Mouse (Mus musculus) midbrain, embryonic 16.5 days (tissue): ENCODE measurements around the gene Gm20388. TPM values are rescaled to one million over a fixed set of nuclear protein-coding genes. Genes with fewer than 3 reads are reported as not detected.
"Not testable (repeated sequence)": the region's sequence is repeated elsewhere in the genome, so short reads cannot be mapped to it uniquely, and the experiment has no call there.

Source experiments
- ATAC-seq: fragments of 200-750 bp; cut with Nextera tagmentation; 2 replicates; pipeline ENCODE4 v1.8.0; 2017; ENCODE audit warnings: moderate TSS enrichment
- H3K27ac ChIP-seq: fragments of 300-500 bp; sonication (generic); 2 replicates; pipeline ENCODE4 v1.5.1; 2014; ENCODE audit warnings: mild to moderate bottlenecking, low read length, mixed read lengths
- H3K27me3 ChIP-seq: fragments of 300-500 bp; sonication (generic); 2 replicates; pipeline ENCODE4 v1.6.1; 2014; ENCODE audit warnings: low read depth, low read length, mixed read lengths; ENCODE audit not compliant: control insufficient read depth, insufficient read depth
- H3K36me3 ChIP-seq: fragments of 300-500 bp; sonication (generic); 2 replicates; pipeline ENCODE4 v1.6.1; 2014; ENCODE audit warnings: mild to moderate bottlenecking, low read length, moderate library complexity, mixed read lengths; ENCODE audit not compliant: control insufficient read depth, insufficient read depth
- H3K4me1 ChIP-seq: fragments of 300-500 bp; sonication (generic); 2 replicates; pipeline ENCODE4 v1.6.1; 2014; ENCODE audit warnings: mild to moderate bottlenecking, low read length, mixed read lengths; ENCODE audit not compliant: control insufficient read depth, insufficient read depth
- H3K4me2 ChIP-seq: fragments of 300-500 bp; sonication (generic); 2 replicates; pipeline ENCODE4 v1.6.1; 2014; ENCODE audit warnings: mild to moderate bottlenecking, low read length, mixed read lengths
- H3K4me3 ChIP-seq: fragments of 300-500 bp; sonication (generic); 2 replicates; pipeline ENCODE4 v1.5.1; 2014; ENCODE audit warnings: low read depth, mild to moderate bottlenecking, low read length, moderate library complexity, mixed read lengths
- H3K9ac ChIP-seq: fragments of 300-500 bp; sonication (generic); 2 replicates; pipeline ENCODE4 v1.6.1; 2014; ENCODE audit warnings: low read depth, low read length, mixed read lengths
- H3K9me3 ChIP-seq: fragments of 300-500 bp; sonication (generic); replicated peaks from 2 replicates; pipeline ENCODE4 v1.6.1; 2014; ENCODE audit warnings: mild to moderate bottlenecking, low read length, mixed read lengths; ENCODE audit not compliant: control insufficient read depth, poor library complexity, severe bottlenecking
- WGBS: fragments of 180-500 bp; shearing (Covaris S2); extraction: QIAGEN DNeasy Blood & Tissue Kit; methylation state at CpG from one replicate; pipeline ENCODE4 v1.1.7; 2014; 5-methylcytosine and 5-hydroxymethylcytosine counted together
- polyA plus RNA-seq: library from polyadenylated mRNA; unstranded; fragments of >200 nt; fragmentation: Nextera tagmentation; extraction: Ambion mirVana; gene quantifications from 2 replicates; pipeline ENCODE4 v1.2.1, GENCODE M21; 2015

Gm20388 gene
- polyA plus RNA-seq, 1 experiment from 2014 or later = 7.5 TPM

DNA sequence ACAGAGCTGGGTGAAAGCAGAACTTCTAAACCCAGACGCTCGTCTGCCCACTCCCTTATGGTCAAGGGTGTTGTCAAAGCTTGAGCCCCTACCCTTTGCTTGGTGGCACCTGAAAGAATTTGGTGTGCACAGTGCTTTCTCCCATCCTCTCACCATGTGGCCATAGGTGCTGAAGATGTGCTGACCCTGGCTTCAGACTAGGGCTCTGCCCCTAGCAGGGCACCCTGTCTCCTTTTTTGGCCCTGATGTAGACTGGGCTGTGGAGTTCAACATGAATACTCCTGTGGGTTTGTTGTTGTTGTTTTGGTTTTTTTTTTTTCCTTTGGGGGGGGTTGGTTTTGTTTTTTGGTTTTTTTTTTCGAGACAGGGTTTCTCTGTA lies 3512.1 kb downstream of the Gm20388 start:
- Histone ChIP-seq H3K4me2 (no peak overlapping the region), H3K27ac (peak overlapping the region; percentile 23; the same call in 1 of the 2 replicates), H3K4me3 (no peak overlapping the region), H3K4me1 (peaks cover 9% of the 10 kb centered on the region; the same call in 1 of the 2 replicates), H3K9me3 (peaks cover 6% of the 10 kb centered on the region), H3K9ac (no peak overlapping the region), H3K27me3 (no peaks in the 10 kb centered on the region), H3K36me3 (peaks cover 29% of the 10 kb centered on the region)
- 15% methylated on average over 3 of the region's 3 CpGs for WGBS
- ATAC-seq = peak; percentile 34

DNA sequence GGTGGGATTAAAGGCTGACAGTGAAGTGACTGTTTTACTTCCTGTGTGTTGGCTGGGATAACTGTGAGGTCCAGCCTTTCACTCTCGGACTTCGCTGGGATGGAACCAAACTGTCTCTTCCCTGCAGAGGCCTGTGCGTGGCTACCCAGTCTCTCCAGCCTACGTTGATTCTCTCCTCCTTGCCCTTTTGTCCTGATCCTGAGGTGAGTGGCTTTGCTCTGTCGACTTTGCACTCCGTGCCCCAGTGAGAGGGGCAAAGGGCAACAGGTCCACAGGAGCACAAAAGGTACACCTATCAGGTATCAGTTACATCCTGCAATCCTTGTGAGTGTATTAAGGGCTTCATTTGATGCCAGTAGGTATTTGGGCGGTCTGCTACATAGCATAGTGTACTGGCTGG lies 3512.8 kb downstream of the Gm20388 start, which contains the start of gene Def8:
Gene Def8 (plus strand): TSS at position 87 of the 400 bp plus-strand sequence.
- Histone ChIP-seq H3K36me3 (peaks cover 24% of the 10 kb centered on the region), H3K4me3 (no peak within 1 kb of the TSS), H3K9me3 (peaks cover 12% of the 10 kb centered on the region), H3K27ac (peak within 1 kb of the TSS; percentile 23; the same call in 1 of the 2 replicates), H3K9ac (no peak within 1 kb of the TSS), H3K4me2 (peak within 1 kb of the TSS; percentile 32; the same call in 1 of the 2 replicates), H3K27me3 (no peaks in the 10 kb centered on the region), H3K4me1 (peaks cover 5% of the 10 kb centered on the region; the same call in 1 of the 2 replicates)
- no peak for ATAC-seq
- WGBS = 71% methylated on average over 7 of the region's 7 CpGs

DNA sequence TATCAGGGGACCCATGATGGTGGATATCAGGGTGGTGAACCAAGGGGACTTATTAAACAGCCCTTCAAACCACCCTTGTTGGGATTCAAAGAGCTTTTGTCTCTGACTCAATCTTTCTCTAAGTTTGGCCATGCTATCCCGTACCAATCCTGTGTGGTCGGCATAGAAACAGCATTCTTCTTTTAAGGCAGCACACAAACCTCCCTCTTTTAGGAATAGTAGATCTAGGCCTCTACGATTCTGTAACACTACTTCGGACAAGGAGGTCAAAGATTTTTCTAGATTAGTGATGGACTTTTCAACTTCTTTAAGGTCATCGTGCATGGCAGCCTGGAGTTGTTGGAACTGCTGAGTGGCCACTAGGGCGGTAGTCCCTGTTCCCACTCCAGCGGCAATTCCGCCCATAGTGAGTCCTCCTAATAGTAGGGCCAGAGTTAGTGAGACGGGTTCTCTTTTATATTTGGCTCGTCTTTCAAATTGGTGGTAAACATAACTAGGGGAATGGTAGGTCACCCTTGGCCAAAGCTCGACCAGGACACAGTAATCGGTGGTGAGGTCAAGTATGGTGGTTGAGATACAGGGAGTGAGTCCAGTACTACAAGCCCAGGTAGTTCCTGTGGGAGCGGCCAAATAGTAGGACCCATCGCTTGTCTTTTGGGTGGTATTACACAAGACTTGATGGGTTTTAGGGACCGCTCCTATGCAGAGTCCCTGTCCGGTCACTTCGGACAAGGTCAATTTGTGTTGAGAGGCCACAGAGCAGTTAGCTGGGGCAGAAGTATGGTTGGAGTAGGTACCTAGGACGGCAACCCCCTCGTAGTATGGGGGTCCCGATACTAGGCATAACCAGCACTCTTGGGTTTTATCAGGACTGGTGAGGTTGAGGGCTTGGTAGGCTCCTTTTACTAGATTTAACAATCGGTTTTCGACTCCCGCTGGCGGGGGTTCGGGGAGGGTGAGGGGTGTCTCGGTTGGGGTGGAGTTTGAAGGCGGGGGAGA lies 3516.2 kb downstream of the Gm20388 start:
- Histone ChIP-seq H3K4me3 (no peak overlapping the region), H3K4me1 (peaks cover 5% of the 10 kb centered on the region; the same call in 1 of the 2 replicates), H3K9ac (no peak overlapping the region), H3K27me3 (no peaks in the 10 kb centered on the region), H3K36me3 (no peaks in the 10 kb centered on the region; the same call in 1 of the 2 replicates), H3K27ac (no peak overlapping the region), H3K9me3 (peaks cover 21% of the 10 kb centered on the region), H3K4me2 (no peak overlapping the region)
- WGBS = 97% methylated on average over 27 of the region's 27 CpGs
- ATAC-seq = no peak

DNA sequence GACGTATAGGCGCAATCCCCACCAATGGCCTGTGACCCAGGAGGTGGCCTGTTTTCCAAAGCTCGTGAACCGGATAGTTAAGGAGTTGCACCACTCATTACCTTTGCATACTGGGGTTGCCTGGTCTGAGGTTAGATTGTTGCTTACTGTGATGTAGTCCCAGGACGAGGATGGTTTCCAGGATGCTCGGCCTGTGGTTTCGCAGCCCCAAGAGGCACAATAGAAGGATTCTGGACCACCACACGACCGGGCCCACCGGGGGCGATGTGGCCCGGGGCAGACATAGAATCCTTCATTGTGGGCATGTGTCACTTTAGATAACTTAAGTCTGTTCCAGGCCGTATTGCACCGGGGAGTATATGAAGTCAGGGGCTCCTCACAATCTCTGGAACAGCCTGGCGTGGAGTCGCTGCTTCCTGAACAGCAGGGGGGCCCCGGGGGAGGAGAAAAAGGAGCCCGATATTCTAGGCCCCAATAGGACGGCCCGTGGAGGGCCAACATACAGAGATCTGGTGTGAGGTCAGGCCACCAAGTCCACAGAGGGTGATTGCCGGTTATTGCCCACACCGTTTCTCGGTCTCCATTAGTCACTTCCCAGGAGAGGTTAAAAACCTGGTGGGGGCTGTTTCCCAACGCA lies 3517.1 kb downstream of the Gm20388 start:
- no peak for ATAC-seq
- peaks cover 21% of the 10 kb centered on the region for H3K9me3 ChIP-seq
- no peak overlapping the region for H3K4me3 ChIP-seq
- no peak overlapping the region for H3K4me2 ChIP-seq
- no peaks in the 10 kb centered on the region; the same call in 1 of the 2 replicates for H3K36me3 ChIP-seq
- 97% methylated on average over 24 of the region's 24 CpGs for WGBS
- no peak overlapping the region for H3K9ac ChIP-seq
- no peaks in the 10 kb centered on the region; the same call in 1 of the 2 replicates for H3K4me1 ChIP-seq
- no peak overlapping the region for H3K27ac ChIP-seq
- H3K27me3 ChIP-seq = no peaks in the 10 kb centered on the region

DNA sequence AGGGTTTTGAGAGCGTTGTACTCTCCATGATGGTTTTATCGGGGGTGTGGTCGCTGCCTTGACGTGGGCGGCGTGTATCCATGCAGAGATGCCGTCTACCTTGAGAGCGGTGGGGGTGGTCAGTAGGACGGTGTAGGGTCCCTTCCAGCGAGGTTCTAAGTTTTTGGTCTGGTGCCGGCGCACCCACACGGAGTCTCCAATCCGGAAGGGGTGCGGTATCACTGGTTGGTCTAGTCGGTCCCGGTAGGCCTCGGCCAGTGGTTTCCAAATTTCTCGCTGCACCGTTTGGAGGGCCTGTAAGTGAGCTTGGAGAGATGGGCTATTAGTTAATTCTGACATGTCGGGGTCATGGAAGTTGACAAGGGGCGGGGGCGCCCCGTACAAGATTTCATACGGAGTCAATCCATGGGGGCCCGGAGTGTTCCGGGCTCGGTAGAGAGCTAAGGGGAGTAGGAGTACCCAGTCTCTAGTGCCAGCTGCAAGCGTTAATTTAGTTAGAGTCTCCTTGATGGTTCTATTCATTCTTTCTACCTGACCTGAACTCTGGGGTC lies 3517.8 kb downstream of the Gm20388 start:
- ATAC-seq = no peak
- H3K27me3 ChIP-seq = no peaks in the 10 kb centered on the region
- H3K27ac ChIP-seq = no peak overlapping the region
- no peaks in the 10 kb centered on the region for H3K36me3 ChIP-seq
- no peaks in the 10 kb centered on the region for H3K4me1 ChIP-seq
- peaks cover 25% of the 10 kb centered on the region for H3K9me3 ChIP-seq
- no peak overlapping the region for H3K9ac ChIP-seq
- H3K4me3 ChIP-seq = no peak overlapping the region
- WGBS = 99% methylated on average over 29 of the region's 29 CpGs
- no peak overlapping the region for H3K4me2 ChIP-seq

DNA sequence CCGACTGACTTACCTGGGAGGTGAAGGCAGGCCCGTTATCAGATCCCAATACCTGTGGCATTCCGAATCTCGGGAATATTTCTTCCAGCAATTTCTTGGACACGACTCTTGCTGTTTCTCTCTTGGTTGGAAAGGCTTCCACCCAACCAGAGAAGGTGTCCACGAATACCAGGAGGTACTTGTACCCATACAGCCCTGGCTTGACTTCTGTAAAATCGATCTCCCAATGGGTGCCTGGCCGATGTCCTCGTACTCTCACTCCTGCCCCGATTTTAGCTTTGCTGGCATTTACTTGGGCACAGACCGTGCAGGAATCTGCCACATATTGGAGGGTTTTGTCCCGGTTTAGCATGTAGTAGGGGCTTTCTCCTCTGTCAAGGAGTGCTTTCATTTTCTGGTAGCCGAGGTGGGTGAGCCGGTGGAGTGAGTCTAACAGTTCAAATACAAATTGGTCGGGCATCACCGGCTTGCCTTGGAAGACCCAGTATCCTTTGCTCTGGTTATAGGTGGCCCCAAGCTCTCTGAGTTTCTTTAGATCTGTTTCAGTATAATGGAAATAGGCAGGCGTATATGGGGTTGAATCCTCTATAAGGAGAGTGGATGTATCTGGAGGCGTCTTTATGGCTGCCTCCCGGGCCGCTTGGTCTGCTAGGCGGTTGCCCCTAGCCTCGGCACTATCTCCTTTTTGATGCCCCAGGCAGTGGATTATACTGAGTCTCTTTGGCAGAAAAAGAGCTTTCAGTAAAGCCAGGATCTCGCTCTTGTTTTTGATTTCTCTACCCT lies 3518.5 kb downstream of the Gm20388 start:
- H3K9me3 ChIP-seq = peaks cover 25% of the 10 kb centered on the region
- H3K36me3 ChIP-seq = no peaks in the 10 kb centered on the region
- ATAC-seq = no peak
- no peaks in the 10 kb centered on the region for H3K27me3 ChIP-seq
- 95% methylated on average over 23 of the region's 23 CpGs for WGBS
- no peak overlapping the region for H3K4me2 ChIP-seq
- no peak overlapping the region for H3K27ac ChIP-seq
- no peak overlapping the region for H3K4me3 ChIP-seq
- no peak overlapping the region for H3K9ac ChIP-seq
- no peaks in the 10 kb centered on the region for H3K4me1 ChIP-seq

DNA sequence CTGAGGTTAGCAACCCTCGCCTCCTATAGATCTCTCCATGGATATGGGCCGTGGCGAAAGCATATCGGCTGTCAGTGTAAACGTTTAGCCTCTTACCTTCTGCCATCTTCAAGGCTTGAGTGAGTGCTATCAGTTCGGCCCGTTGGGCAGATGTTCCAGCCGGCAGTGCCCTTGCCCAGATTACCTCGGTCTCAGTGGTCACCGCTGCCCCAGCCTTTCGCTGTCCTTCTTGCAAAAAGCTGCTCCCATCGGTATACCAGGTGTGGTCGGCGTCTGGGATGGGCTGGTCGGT lies 3519.0 kb downstream of the Gm20388 start:
- not testable (repeated sequence) for H3K4me2 ChIP-seq, H3K4me1 ChIP-seq, H3K36me3 ChIP-seq, H3K9ac ChIP-seq, H3K27me3 ChIP-seq, H3K27ac ChIP-seq, H3K4me3 ChIP-seq, ATAC-seq
- 94% methylated on average over 14 of the region's 15 CpGs for WGBS
- H3K9me3 ChIP-seq = peaks cover 25% of the 10 kb centered on the region

DNA sequence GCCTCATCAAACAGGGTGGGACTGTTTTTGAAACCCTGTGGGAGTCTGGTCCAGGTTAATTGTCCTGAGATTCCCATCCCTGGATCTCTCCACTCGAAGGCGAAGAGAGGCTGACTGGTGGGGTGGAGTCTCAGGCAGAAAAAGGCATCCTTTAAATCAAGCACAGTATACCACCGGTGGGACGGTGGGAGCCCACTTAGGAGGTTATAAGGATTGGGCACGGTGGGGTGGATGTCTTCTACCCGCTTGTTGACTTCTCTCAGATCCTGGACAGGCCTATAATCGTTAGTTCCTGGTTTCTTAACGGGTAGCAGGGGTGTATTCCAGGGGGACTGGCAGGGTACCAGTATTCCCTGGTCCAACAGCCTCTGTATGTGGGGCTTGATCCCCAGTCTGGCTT lies 3520.3 kb downstream of the Gm20388 start:
- WGBS = 95% methylated on average over 8 of the region's 8 CpGs
- H3K4me1 ChIP-seq, ATAC-seq, H3K4me3 ChIP-seq, H3K27ac ChIP-seq, H3K36me3 ChIP-seq, H3K27me3 ChIP-seq, H3K4me2 ChIP-seq, H3K9ac ChIP-seq: not testable (repeated sequence)
- peaks cover 25% of the 10 kb centered on the region for H3K9me3 ChIP-seq
